Mouse (Mus musculus) small intestine, adult 2 months (tissue): Measurements from ENCODE around the gene Nexn.

Experiments
- CTCF ChIP-seq: fragments of 200-500 bp; IDR thresholded peaks from 2 replicates; pipeline ENCODE4 v1.5.1; 2012; ENCODE audit warnings: low read depth, mild to moderate bottlenecking, control low read depth, inconsistent platforms, low read length, moderate library complexity, mixed read lengths; ENCODE audit not compliant: insufficient replicate concordance, insufficient read length; ENCODE audit errors: extremely low read depth
- POLR2A ChIP-seq: fragments of 200-500 bp; IDR thresholded peaks from 2 replicates; pipeline ENCODE4 v1.6.1; 2012; ENCODE audit warnings: low read depth, mild to moderate bottlenecking, control low read depth, inconsistent platforms, low read length, moderate library complexity

DNA sequence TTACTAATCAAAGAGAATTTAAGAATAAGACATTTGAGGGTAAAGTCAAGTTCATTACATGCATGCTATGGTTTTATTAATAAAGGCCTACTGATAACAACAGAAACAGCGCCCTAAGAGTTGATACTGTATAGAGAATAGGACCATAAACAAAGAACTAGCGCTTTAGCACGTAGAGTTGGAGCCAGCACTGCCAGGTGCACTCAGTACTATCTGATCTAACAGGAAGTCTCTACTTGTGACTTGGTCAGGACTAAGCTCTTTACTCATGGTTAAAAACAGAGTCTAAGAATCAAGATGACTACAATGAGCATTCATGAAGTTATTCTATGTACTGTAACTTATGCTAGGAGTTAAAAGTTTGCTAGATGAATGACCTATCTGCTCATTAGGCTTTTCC is 61.6 kb downstream of the Nexn start:
- no peak for TF ChIP-seq CTCF
- TF ChIP-seq POLR2A: no peak
